Mouse (Mus musculus): ENCODE results near the gene Olfr1269.

The Olfr1269 gene

GRCm38 (mm10) chr2:90121312-90121711 lies at the start of gene Olfr1269:
Gene Olfr1269, minus strand, starts transcription at chr2:90121412.
- no peak for DNase-seq

GRCm38 (mm10) chr2:90153916-90154315 lies 32.7 kb upstream of the Olfr1269 start:
- DNase-seq = peak in 1 of 2 experiments; percentile 34

- no peak for DNase-seq
These were observed 31.8 kb upstream of the Olfr1269 start, which contains the start of gene Olfr1270 for GRCm38 (mm10) chr2:90152991-90153390. Gene Olfr1270, minus strand, starts transcription at chr2:90153091.

- DNase-seq = no peak
These were observed 21.0 kb upstream of the Olfr1269 start, which contains the start of gene Olfr32 for GRCm38 (mm10) chr2:90142196-90142595. Gene Olfr32, minus strand, starts transcription at chr2:90142296.

GRCm38 (mm10) chr2:90070065-90070464 lies 51.1 kb downstream of the Olfr1269 start:
- DNase-seq = no peak
